Mouse (Mus musculus) thymus, adult 2 months (tissue): ENCODE data around the gene Chid1.

Experiments used
- CTCF ChIP-seq: fragments of 200-500 bp; IDR thresholded peaks from 2 replicates; pipeline ENCODE4 v1.5.1; 2012; ENCODE audit warnings: mild to moderate bottlenecking, control low read depth, low read length, moderate library complexity, borderline replicate concordance; ENCODE audit not compliant: control insufficient read depth, poor library complexity, insufficient read depth; ENCODE audit errors: extremely low read depth
- POLR2A ChIP-seq: fragments of 200-500 bp; IDR thresholded peaks from 2 replicates; pipeline ENCODE4 v1.6.1; 2012; ENCODE audit warnings: mild to moderate bottlenecking, low read length, control low read depth, moderate library complexity; ENCODE audit not compliant: control insufficient read depth, poor library complexity, insufficient read depth; ENCODE audit errors: extremely low read depth

- TF ChIP-seq CTCF (no peak), POLR2A (no peak)
These were observed 43.7 kb downstream of the Chid1 start for GRCm38 (mm10) chr7:141495940-141496339.
